Mouse (Mus musculus): ENCODE results near the gene Pnma1.

DNA sequence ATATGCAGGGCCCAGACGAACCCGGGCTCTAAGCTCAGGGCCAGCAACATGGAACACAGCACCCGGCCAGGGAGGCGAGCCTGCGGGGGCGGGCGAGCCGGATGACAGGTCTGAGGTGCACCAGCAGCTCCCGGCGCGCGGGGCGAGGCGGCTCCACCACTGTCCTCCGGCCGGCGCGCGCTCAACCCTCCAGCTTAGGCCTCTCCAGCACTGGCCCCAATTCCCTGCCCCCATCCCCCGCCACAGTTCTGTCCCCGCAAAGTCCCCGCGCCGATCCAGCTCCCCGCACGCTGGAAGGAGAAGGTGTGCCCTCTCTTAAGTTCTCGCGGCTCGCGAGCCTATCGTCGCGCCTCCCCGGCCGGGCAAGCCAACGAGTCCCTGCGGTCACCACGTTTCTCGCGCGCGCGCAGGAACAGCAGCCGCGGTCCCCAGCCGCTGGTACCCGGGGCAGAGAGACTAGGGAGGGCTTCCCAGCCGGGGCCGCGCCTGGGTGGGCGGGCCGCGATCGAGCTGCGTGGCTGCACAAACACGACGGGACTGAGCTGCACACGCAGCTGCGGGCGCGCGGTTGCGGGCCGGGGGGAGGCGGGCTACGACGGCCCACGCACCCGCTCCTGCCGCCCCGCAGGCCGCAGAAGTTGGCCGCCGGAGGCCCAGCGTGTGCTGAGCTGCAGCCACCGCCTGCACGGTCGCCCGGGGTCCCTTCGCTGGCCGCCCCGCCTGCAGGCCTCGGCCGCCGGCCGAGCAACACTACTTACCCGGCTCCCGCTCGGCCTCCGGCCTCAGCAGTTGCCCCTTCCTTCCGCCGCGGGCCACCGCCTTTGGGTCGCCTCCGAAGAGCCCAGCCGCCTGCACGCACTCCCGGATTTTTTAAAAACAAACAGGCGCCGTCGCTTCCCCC lies 44.7 kb upstream of the Pnma1 start:
- TF ChIP-seq POLR2A (IDR thresholded peaks at IDR 0.05; ENCODE audit: borderline replicate concordance, extremely low read depth, insufficient read depth, insufficient read length, poor library complexity, severe bottlenecking) (peak; percentile 54), CTCF (IDR thresholded peaks at IDR 0.05; ENCODE audit: borderline replicate concordance, extremely low read depth, insufficient read depth, insufficient read length) (no peak)
